Mouse (Mus musculus) megakaryocyte-erythroid progenitor cell, adult 5-6 weeks (primary cell): ENCODE data around the gene Sstr4. TPM values are rescaled to one million over a fixed set of nuclear protein-coding genes. Genes with fewer than 3 reads are reported as not detected.

Experiments used
- ATAC-seq: replicated peaks from 2 replicates; pipeline ENCODE4 v1.8.0; 2016; ENCODE audit warnings: mild to moderate bottlenecking, inconsistent platforms; ENCODE audit not compliant: severe bottlenecking, poor library complexity, low FRiP score, low TSS enrichment
- total RNA-seq, 2 experiments: library from RNA; stranded (forward) in 1 of 2; stranded (reverse) in 1 of 2; fragments of 200-1000, 215-1000 nt in 1 of 2; fragments of >200 nt in 1 of 2; fragmentation: Nextera tagmentation in 1 of 2; gene quantifications; 2 replicates each; pipeline ENCODE4 v1.2.3; 2014 to 2017

Sstr4 gene
- total RNA-seq, 2 experiments from 2014 or later, result not detected

DNA sequence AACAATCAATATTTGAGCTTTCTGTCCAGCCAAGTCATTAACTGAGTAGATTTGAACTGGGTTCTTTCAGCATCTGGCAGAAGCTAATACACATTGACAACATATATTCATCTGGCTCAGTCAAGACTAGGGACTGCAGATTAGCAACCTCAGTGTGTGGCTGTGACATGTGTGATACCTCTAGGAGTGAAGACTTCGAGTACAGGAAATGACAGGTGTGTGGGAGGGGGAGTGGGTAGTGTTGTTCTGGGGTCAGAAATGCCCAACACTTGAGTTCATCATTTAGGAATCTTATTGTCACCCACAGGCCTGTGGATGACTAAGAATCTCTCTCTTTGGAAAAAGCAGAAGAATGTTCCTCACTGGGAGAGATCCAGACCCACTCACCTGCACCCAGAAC, 26.0 kb downstream of the Sstr4 start:
- no peak for ATAC-seq

DNA sequence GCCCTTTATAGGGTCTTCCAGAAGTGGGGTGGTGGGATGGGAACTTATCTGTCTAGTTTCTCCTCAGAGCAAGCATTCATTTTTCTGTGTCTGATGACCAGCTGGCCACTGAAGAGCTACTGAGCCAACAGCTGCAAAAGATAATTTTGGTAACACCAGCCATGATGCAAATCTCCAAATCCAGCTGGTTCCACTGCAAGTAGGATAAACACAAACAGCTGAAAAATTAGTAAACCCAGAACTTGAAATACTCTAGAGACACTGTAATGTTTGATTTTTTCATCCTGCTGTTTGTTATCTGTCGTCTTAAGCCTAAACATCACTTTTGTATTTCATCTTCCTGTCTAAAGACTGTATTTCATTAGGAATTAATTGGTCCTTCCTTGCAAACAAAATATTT, 26.6 kb downstream of the Sstr4 start:
- ATAC-seq, result no peak

DNA sequence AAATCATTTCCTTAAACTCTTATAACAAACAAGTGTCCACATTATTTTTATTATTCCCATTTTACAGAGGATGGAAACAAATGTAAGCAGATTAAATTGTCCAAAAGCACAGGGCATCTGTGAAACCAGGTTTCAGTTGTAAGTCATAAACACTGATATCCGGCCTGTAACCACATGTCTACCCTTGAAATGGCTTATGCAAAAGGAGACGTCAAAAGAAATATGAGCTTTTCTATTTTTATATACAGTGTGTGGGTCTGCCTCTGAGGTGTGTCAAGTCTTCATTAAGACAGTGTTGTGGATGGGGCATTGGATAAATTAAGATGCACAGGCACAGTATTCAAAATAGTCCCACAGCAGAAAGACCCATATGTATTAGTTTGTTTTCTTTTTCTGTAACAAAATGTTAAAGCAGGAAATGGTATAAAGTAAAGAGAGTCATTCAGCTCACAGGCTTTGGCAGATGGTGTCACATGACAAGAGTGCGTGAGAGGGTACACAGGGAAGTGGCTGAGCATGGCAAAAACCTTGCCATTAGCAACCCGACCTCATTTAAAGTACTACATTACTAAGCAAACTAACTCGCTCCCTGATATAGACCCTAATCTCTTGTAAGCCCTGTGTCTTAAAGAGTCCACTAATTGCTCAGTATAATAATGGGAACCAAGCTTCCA, 30.7 kb downstream of the Sstr4 start:
- no peak for ATAC-seq

DNA sequence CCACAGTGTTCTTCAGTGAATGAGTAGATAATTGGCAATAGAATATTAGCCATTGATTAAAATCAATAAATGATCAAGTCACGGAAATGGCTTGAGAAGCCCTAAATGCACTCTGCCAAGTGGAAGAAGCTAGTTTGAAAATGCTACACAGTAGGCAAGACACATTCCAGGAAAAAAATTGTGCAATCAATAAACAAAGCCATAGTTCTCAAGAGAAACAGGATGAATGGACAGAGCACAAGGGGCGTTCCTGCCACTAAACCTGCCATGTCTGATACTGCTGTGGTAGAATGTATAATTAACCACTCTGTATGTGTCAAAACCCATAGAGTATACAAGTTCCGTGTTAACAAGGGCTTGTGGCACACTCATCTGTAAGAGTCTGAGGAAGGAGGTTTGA, 32.4 kb downstream of the Sstr4 start:
- ATAC-seq, result no peak

DNA sequence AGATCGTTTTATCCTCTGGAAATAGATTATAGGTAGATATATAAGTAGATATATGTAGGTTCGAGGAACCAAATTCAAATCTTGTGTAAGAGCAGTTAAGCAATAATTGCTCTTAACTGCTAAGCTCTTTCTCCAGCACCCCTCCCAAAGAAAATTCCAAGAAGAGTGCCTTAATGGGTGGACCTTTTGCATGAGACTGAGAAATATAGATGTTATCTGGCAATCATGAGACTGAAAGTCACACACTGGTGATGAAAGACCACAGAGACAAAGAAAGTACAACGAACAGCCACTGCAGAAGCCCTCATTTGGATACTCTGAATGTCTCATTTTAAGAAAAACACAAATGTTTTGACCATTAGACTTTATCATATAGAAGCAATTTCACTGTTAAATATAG, 33.4 kb downstream of the Sstr4 start:
- no peak for ATAC-seq

DNA sequence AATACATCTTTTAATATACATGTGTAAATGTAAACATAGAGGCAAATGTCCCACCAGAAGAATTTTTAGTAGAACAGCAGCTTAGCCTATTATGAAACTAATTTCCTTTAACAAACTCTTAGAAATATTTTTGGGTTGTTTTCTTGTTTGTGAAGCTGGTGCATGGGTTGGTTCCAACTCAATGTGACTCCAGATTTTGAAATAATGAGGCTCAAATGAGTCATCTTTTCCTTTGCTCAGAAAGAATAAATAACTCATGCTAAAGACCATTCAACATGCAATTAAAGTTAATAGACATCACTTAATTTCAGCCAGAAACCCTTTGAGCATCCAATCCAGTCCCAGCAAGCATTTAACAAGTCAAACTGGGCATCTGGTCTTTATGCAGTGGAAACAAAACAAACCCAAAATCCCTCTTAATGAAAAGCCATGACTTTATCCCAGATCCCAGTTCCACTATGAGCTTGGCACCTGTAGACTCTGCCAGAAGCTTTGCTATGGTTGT, 33.9 kb downstream of the Sstr4 start:
- no peak for ATAC-seq

DNA sequence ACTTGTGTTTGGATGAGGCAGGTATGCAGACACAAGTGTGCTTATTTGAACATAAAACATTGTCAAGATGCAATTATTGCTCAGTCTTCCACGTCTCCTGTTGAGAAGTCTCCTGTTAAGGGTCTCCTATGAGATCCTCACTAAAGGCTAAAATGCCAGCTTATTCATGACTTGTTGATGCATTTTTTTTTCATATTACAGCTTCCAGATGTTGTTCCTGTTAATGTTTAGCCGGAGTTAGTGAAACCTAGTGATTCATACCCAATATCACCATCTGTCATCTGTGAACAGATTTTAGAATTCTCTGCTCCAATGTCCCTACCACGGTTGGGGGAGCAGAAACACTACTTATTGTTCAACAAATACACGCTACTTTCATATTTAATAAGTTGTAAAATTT, 35.8 kb downstream of the Sstr4 start:
- no peak for ATAC-seq

DNA sequence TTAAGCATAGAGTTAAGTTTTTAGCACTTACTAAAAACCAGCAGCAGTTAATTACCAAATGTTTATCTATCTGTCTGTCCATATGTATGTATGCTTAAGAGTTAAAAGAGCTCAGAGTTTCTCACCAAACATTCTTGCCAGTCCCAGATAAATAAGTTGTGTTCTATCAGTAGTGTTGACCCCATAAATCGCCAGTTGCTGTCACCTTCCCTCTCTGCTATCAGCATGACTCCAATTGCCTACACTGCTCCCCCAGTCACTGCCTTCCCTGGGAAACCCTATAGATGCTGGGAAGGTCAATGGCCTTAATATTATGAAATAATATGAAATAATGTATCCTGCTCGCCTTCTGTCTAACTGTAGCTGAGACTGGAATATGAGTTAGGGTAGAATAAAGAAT, 37.2 kb downstream of the Sstr4 start:
- no peak for ATAC-seq

DNA sequence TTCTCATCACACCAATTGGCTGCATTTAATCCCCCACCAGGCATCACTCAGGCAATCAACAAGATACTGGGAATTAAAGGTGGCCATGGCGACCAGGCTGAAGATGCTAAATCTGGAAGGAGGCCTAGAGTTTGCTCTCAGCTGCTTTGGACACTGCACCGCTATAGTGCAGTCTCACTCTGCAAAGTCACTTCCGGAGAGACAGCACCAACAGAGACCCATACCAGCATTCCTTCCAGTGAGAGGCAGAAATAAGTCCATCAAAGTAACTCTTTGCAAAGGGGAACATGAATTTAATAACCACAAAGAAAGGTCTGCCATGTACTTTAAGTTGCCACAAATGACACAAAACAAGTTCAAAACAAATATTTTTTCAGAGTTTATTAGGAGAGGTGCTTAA, 41.1 kb downstream of the Sstr4 start:
- ATAC-seq, result no peak

DNA sequence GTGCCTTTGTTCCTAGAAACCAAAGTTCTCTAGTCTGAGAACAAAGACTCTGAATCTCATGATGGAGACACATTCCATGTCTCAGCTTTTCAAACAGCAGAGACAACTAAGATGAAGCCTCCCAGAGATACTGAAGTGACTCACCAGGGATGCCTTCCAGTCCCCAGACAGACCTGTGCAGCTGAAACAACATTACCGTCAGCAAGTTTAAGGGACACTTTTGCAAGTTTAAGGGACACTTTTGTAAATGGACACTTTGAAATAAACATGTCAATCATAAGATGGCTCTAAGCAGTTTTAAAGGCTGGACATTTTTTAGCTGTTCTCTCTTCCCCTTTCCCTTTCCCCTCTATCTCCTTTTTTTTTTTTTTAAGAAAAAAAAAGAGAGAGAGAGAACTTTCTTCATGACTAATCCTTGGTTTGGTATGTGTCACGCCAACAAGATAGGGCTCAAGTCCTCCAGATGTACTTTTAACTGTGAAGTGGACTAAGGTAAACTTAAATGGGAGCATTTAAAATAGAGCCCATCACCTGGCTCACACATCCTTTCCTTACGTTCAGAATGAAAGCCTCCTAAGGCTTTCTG, 44.6 kb downstream of the Sstr4 start:
- no peak for ATAC-seq

DNA sequence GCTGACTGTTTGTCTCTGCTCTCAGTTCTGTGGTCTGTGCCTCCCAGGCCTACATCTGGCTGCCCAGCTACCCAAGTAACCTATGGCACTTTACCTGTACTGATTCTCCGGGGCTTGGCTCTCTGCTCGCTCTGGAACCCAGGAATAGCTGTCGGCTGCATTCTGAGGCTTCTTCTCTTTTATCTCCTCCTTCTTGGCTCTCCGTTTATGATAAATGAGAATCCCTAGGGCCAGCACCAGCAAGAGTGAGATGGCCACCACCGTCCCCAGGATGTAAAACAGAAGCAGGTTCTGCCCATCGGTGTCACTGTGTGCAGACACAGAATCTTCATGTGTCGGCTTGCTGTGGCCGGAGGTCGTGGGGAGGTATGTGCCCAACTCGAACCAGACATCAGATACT, 46.3 kb downstream of the Sstr4 start:
- no peak for ATAC-seq

DNA sequence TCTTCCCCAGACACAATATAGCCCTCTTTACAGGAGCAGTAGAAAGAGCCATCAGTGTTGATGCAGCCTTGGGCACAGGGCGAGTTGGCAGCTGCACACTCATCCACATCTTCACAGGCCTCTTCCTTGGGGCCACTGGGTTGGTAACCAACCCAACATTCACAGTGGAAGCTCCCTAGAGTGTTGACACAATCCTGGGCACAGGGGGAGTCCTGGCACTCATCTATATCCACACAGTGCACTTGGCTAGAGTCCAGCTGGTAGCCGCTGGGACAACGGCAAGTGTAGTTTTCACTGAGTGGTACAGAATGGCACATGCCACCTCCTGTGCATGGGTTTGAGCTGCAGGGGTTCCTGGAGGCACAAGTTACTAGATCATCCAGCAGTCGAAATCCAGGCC, 47.0 kb downstream of the Sstr4 start:
- no peak; the same call in 1 of the 2 replicates for ATAC-seq

DNA sequence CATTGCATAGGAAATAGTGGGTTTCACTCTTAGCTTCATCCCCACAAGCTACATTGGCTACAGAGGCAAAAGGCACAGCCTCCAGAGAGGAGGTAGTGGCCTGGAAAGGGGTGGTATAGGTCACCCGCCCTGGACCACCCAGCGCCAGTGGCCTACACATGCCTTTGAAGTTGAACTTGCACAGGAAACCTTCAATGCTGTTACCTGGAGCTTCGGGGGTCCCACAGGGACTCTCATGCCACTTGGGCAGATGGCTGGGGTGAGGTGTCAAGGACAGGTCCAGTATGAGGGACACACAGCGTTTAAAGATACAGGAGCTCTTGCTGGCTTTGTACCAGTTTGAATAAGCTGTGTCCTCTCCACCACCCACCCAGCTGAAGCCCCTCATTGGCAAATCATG, 47.6 kb downstream of the Sstr4 start:
- no peak for ATAC-seq

DNA sequence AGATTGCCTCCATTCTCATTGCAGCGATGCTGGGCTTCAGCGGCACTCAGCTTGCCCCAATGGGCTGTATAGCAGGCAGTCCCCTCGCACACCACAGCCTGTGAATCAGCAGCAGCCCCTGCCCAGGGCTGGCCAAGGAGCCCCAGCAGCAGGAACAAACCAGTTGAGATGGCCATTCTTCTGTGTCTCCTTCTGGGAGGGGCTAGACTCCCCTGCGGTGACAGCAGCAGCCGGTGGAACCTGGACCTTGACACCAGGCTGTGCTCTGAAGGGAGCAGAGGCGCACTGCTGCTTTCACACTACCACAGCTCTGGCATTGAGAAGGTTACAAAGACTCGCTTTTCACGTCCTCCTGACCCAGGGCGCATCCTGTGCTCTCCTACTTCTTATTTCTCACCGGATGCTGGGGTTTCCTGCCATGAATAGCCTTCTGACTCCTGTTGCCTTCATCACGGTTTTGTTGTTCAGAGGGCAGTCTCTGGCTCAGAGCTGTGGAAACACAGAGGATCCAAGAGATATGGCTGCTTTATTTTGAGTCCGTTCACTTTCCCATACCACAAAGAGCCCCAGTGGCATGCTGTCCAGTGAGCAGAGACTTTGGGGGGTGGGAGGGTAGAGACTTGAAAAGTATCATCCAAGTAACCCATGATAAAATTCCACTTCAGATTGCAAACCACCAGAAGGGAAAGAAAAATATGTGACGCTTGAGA, 48.3 kb downstream of the Sstr4 start, which contains the start of gene Cd93:
Gene Cd93 (minus strand): TSS at position 315 of the 710 bp plus-strand sequence.
- peak; percentile 62 for ATAC-seq

DNA sequence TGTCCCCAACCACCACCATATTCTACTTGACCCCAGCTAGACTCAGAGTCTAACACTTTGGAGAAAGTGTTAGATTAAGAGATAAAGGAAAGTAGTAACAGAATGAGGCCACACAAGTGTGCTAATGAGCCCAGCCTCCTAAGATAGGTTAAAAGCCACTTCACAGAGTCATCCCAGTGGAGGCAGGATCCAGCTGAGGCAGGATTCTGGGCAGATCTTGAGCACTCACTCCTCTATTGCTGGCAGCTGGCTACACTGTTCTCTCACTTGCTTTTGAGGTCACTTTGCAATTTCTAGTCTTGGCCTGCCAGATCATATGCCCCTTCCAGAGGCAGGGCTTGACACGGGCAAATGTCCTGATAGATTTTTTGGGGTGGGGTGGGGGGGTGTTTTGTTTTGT, 49.3 kb downstream of the Sstr4 start:
- no peak for ATAC-seq

DNA sequence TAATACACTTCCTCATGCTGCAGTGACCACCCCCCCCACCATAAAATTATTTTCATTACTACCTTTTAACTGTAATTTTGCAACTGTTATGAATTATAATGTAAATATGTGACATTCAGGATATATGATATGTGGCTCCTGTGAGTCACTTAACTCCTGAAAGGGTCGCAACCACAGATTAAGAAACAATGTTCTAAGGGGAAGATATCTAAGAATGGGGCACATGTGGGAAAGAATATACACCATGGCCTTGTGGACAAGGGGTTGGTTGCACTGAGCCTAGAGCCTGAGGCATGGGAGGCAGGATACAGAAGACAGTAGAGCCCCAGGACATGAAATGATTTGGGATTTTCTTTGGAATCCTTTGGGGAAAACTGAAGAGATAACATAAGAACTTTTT, 50.5 kb downstream of the Sstr4 start:
- ATAC-seq, result no peak

Other genes with a start within 250 kb of the Sstr4 start
- 0.52 and 3.5 TPM in 2 replicates for gene Thbd, start 12.8 kb downstream of the Sstr4 start, total RNA-seq (2014; fragmentation: Nextera tagmentation)
- 1.7 and 1.8 TPM in 2 replicates for gene Thbd, start 12.8 kb downstream of the Sstr4 start, total RNA-seq (2017)
- 4.0 and 7.3 TPM in 2 replicates for gene Cd93, start 48.2 kb downstream of the Sstr4 start, total RNA-seq (2014; fragmentation: Nextera tagmentation)
- gene Cd93, start 48.2 kb downstream of the Sstr4 start, total RNA-seq (2017), result 3.9 and 13.0 TPM in 2 replicates